Mouse (Mus musculus) liver, adult (tissue): Measurements from ENCODE around the gene Unc119.

Experiments
- GATA4 ChIP-seq: IDR thresholded peaks from 2 replicates; pipeline ENCODE4 v1.6.1; 2014; ENCODE audit warnings: mild to moderate bottlenecking, low read length; ENCODE audit not compliant: insufficient replicate concordance

Gene Unc119

GRCm38 (mm10) chr11:78343381-78344327 lies at the start of gene Unc119:
Unc119 (plus strand) TSS chr11:78343482.
- no peak for TF ChIP-seq GATA4

DNA sequence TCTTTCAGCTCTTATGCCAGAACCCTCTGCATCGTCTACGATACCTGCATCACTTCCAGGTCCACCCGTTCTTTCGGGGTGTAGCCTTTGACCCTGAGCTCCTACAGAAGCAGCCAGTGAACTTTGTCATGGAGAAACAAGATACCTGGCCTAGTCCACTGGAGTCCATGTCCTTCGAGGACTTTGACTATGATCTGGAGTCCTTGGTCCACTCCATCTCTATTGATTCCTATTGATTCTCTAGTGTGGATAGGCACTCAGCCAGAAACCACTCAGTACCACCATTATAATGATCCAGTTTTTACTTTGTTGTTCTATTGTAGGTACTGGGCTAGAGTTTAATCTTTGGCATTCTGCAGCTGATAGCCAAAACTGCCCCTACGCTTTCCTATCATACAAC lies 48.7 kb upstream of the Unc119 start:
- no peak for TF ChIP-seq GATA4

GRCm38 (mm10) chr11:78300917-78301316 lies 42.4 kb upstream of the Unc119 start:
- no peak for TF ChIP-seq GATA4

GRCm38 (mm10) chr11:78301357-78302084 lies 41.8 kb upstream of the Unc119 start, which contains the start of gene Spag5:
Spag5 (plus strand) TSS chr11:78301529.
- TF ChIP-seq GATA4, result no peak

DNA sequence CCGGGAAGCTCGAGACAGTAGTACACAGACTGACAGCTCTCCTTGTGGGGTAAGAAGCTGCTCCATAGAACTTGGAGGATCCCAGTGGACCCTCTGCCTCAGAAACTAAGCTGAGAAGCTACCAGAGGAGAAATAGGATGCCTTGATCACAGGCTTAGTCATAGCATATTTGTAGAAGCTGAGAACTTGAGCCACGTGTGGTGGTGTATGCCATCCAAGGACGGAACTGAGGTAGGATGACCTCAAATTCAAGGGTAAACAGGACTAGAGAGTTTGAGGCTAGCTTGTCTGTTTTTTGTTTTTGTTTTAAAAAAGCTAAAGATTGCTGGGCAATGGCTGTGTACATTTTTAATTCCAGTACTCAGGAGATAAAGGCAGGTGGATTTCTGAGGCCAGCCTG lies 38.0 kb upstream of the Unc119 start:
- TF ChIP-seq GATA4, result no peak

DNA sequence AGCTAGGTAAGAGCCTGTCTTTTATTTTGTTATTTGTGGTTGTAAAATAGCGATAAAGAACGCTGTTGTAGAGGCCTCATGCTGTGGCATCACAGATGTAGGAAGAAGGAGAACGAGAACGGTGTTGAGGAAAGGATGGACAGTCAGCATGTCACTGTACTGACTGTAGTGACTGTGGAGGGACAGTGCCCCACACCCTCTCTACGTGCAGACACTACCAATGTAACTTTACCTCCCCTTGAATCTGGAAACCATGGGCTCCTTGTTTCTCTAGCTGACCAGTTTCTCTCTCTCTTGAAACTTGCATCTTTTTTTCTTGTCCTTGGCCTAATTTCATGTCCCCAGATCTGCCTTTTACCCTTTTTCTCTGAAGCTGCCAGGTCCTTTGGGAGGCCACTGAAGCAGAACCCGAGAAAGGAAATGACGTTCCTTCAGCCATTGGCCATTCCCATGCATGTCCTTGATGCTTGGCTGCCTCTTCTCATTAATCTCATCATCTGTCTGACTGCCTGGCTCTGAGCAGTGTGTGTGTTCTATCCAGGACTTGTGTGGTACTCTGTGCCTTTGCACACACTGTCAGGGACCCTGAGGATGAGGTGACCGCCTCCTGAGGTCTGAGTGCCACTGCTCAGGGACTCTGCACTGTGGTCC lies 32.3 kb upstream of the Unc119 start:
- TF ChIP-seq GATA4, result no peak

DNA sequence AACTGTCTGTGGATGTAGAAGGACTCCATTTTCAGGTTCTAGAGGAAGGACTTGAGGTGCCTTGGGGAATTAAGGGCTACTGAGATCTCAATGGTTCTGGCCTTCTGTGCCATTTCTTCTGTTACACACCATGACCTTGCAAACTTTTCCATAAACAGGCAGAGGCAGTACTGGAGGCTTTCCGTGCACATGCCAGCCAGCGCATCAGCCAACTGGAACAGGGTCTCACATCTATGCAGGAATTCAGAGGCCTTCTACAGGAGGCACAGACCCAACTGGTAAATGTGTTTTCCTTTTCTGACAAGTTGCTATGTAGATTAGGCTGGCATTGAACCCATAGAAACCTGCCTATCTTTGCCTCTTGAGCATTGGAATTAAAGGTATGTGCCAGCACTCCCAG lies 29.6 kb upstream of the Unc119 start:
- no peak for TF ChIP-seq GATA4

GRCm38 (mm10) chr11:78318411-78318810 lies 24.9 kb upstream of the Unc119 start:
- TF ChIP-seq GATA4, result no peak

GRCm38 (mm10) chr11:78322076-78322831 lies 21.0 kb upstream of the Unc119 start:
- TF ChIP-seq GATA4, result no peak

DNA sequence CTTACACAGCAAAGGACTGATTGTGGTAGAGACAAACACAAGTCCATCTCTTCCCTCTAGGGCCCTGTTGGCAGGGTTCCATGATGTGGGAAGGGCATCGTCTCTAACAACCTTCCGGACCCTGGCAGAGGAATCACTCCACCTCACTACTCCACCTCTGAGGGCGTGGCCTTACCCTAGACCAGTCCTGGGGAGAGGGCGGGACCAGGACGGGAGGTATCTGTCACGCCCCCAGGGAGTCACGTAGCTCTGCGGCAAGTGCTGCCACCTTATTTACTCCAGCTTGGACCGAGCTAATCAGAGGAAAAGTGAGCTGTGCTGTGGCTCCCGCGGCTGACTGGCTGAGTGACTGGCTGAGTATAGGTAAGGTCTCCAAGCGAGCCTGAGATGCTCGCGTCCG lies 20.4 kb upstream of the Unc119 start, which contains the start of gene Aldoc:
Aldoc (plus strand) TSS at position 109 of the 400 bp plus-strand sequence.
- no peak for TF ChIP-seq GATA4

DNA sequence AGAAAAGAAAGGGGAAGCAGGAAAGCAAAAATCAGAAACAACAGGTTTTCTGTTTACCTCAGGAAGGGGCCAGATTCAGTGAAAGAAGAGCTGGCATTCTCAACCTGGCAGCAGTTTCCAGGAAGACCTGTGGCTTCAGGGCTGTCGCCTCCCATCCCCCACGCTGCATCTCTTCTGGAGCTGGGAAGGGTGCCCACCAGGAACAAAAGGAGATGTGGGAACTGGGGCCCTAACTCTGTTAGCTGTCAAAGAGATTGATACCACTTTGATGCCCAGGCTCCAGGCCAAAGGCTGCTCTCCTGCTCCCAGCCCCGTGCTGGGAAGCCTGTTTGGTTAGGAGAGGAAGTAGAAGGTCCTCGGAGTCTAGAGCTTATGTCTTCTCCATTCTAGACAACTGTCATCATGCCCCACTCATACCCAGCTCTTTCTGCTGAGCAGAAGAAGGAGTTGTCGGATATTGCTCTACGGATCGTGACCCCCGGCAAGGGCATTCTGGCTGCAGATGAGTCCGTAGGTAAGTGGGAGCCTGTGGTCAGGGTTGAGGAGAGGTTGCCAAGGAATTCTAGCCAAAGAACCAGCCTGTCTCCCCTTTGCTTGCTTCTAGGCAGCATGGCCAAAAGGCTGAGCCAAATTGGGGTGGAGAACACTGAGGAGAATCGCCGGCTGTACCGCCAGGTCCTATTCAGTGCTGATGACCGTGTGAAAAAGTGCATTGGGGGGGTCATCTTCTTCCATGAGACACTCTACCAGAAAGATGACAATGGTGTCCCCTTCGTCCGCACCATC lies 19.1 kb upstream of the Unc119 start:
- TF ChIP-seq GATA4, result no peak

- no peak for TF ChIP-seq GATA4
Observed at GRCm38 (mm10) chr11:78324965-78325364, 18.3 kb upstream of the Unc119 start.

DNA sequence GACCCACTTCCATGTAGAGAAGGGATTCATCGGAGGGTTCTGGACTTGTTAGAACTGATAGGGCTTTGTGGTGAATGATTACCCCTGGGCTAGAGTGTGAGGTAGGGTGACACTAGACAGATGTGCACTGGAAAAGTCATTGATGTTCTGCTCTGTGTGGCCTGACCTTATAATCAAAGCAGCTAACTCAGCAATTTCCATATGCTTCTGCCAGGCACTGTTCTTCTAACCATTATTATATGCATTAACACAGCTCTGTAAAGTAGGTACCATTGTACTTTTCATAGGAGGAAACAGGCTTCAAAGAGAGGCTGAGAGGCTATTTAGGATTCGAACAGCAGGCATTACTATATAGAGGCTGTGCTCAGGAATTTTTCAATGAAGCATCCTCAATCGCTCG lies 16.1 kb upstream of the Unc119 start:
- TF ChIP-seq GATA4, result no peak
